Mouse (Mus musculus) right cerebral cortex, postnatal 10 days (tissue): ENCODE data around the gene Lhpp.

Source experiments
- DNase-seq, 2 experiments: peaks; one replicate each; pipeline ENCODE4 v3.0.0; 2021; ENCODE audit warnings: low spot score in 2 of 2

The Lhpp gene

DNA sequence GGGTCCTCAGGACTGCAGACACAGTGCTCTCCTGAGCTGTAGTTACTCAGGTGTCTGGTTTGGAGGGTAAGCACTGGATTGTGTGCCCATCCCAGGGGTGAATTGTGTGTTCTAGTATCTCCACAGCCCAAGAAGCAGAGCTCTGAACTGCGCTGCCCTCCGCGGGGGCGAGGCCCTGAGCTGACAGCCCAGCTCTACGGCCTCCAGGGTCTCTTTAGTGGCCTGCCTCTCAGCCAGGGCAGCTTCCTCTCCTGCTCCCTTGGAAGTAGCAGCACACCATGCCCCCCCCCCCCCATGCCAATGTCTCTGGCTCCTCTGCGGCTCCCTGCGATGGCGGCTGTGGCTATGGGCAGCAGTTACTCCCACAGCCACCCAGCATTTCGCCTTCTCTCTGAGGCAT lies 101.1 kb downstream of the Lhpp start:
- no peak for DNase-seq

DNA sequence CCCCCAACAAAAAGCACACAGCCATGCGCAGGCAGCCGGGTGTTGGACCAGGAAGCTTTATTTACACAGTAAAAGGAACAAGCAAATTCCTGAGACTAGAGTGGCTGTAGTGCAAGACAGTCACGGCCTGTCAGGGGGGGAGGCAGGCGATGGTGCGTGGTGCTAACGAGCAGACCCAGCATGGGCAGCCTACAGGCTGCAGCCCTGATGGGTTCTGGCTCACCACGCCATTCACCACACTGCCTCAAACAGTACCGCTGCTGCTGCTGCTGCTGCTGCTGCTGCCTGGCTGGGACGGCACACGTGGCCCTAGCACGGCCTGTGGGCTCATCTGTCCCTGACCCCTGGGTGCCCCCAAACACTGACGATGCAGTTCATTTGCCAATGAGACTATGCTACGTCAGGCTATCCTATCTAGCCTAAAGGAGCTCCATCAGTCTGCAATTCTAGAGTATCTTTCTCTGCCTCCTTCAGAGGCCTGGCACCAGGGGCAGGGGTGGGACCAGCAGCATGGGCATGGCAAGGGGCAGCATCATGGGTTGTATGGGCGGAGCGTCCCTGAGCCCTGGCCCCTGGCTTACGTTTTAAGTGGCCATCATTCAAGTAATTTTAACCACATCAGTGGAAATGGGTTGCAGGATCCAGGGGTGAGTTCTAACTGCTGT lies 101.7 kb downstream of the Lhpp start:
- DNase-seq: no peak

DNA sequence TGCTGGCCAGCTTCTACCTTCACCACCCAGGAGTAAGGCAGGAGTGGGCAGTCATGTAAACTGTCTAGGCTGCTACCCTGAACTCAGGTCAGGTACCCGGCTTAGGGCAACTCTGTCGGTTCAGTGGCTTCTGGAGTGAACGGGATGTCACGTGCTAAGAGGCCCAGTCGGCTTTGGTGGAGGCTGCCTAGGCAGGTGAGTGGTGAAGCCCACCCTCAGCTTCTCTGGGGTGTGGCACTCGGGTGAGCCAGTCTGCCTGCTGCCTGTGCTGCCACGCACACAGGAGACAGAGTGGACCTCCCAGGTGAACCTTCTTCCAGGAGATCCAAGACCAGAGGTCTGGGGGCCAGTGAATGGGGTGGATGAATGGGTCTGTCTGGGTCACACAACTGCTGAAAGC lies 102.5 kb downstream of the Lhpp start:
- no peak for DNase-seq

DNA sequence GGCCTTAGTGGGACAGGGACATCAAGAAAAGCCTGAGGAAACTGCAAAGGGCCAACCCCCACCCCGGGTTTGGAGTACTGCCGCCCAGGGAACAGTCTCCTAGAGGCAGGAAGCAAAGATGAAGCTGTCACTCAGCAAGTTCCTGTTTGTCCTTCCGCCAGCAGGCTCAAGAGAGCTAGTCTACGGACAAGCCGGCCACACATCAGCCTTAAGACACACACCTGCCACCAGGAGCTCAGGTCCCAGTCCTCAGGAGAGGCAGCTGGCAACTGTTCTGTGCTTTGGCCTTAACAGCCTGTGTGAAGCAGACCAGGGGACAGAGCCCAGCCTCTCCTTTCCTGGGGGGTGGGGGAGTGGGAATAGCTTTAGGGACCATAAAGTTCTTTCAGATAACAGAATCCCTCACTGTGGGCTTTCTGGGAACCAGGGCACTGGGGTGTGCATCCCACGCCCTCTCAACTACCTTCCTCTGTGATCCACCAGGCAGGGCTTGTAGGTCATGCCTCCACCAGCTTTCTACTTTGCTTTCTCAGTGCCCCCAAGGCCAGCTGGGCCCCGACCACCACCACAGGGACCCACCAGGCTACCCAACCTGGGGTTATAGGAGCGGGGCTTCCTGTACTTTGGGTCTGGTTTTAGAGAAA lies 103.2 kb downstream of the Lhpp start:
- DNase-seq: peak; percentile 67 to 69

DNA sequence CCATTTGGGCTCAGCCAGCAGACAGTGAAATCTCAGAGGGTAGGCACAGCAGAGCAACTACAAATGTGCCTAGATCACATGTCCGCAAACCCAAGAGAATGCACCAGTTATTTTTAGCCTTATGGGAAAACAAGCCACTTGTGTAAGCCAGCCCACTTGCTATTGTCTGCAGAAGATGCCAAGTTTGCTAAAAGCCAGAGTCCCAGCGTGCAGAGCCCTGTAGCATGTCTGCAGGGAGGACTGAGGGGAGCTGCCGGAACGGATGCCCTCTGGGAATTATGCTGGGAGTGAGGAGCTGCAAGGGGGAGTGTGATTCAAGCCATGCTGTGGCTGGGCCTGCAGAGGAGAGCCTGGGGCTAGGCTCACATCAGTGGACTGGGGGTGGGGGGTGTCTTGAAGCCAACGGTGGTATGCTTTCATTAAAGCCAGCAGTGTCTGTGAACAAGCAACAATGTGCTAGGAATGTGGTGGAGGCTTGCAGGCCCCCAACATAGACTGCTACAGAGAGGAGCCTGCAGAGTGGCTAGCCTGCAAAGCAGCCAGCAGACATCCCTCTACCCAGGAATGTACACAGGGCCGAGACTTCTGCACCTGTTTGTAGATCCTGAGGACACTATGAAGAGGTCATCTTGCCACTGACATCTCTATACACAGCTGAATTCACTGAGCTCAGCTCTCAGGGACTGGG lies 103.9 kb downstream of the Lhpp start:
- DNase-seq: peak; percentile 56 to 71

DNA sequence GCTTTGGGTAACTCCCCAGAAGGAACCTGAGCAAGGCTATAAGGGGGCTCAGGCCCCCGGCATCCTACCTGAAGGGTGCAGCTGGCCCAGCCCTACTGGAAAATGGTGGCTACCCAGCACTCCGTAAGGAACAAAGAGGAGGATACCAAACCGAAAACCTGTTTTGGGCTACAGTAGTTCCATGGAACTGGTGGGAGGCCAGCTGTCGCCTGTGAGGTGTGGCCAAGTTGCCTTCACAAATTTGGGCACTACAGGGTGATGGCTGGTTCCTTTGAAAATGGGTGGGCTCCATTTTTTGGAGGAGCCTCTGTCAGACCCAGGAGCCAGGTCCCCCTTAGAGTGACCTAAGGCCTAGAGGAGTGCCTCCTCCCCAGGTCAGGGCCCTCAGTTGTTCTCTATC lies 104.8 kb downstream of the Lhpp start:
- DNase-seq: no peak

DNA sequence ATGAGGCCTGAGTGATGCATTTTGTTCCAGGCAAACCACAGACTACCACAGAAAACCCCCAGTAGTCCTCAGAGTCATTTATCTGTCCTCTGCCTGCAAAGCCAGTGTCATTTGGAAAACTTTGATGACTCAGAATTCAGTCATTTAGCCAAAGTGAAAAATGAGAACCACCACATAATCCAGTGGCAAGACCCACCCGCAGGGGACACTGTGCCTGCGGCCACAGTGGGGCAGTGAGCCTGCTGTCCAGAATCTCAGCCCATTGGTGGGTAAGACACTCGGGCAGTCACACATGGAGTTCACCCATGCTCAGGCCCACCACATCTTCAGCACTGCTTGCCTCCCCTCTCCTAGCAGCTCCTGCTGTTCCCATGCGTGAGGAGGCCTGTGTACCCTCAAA lies 109.1 kb downstream of the Lhpp start:
- no peak for DNase-seq

DNA sequence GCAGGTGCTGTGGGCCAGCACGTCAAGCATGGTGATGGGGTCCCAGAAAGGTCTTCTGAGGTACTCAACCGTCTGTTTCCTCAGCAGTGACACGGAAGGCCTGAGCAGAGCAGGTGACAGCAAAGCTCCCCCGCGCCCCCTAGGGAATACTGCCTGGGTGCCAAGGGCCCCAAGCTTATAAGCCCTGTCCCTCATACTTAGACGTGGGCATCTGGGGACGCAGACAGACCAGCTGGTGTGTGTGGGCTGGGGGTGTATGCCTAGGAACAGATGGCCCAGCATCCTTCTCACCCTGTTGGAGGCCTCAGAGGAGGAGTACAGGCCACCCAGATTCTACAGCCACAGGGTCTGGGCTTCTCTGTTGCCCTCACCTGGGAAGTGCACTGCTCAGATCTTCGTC lies 110.1 kb downstream of the Lhpp start:
- DNase-seq: peak; percentile 61 to 74

DNA sequence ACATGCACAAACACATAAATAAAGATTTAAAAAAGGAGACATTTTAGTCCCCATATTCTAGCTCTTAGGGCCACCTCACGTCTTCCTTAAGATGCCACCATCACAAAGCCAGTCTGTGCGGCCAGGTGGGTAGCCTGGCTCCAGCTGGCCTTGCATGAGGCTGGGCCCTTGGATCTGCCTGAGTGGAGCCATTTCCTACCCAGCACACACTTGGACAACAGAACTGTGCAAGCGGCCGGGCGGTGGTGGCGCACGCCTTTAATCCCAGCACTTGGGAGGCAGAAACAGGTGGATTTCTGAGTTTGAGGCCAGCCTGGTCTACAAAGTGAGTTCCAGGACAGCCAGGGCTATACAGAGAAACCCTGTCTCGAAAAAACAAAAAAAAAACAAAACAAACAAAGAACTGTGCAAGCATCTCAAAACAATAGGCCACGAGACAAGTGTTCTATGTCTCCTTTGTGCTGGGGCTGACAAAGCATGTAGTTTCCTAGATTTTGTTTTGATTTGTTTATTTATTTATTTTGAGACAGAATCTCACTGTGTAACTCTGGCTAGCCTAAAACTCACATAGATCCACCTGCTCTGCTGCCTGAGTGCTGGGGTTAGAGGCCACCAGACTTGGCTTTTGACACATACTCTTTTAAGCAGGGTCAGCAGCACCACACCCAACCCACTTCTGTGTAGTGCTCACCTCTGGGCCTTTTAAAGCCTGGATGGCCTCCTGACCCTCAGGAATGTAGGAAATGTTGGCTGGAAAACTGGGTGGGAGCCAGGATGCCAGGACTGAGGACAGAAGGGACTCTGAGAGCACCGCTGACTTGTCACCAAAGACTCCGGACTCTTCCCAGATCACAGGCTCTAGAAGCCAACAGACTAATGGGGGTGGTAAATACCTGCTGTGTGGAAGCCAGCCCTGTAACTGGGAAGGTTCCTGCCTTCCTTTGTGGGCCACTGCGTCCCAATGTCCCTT lies 112.2 kb downstream of the Lhpp start:
- no peak for DNase-seq

DNA sequence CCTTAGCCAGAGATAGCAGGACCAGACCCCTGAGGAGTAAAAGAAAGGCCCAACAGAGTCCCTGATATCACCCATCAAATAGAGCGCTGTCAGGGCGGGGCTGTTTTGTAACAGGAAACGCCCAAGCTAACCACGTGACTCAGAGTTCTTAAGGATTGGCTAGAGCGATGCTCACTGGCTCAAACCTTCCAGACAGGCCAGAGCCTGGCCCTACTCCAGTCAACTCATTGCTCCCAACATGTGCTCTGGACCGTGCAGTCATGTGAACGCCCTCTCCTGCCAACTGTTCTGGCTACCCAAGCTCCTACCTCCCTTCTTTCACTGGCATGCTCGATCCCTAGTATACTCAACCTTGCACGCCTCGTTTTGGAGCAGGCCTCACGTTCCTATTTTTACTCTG lies 113.5 kb downstream of the Lhpp start:
- peak in 1 of 2 experiments; percentile 56 for DNase-seq

DNA sequence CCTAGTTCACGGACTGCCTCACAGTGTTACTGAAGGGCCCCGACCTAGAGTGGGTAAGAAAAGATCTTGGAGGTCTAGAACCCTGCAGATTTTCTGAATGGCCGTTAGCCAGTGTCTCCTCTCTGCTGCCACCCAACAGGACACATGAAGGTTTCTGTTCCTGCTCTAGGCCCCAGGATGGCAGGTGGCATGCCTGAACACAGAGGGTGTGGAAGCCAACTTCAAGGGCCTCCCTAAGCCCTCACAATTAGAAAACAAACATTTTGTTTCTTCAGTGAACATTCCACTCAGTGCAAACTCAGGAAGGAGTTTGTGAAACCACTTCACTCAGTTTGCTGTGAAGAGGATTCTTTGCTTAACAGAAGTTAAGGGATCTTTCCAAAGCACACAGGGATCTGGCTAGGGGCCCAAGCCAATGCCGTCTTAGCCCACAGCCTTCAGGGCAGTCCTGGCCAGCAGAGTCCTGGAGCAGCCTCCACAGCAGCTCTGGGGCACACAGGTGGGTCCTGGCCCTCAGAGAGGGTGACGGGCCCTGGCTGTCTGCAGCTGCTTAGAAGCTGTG lies 114.1 kb downstream of the Lhpp start:
- no peak for DNase-seq

DNA sequence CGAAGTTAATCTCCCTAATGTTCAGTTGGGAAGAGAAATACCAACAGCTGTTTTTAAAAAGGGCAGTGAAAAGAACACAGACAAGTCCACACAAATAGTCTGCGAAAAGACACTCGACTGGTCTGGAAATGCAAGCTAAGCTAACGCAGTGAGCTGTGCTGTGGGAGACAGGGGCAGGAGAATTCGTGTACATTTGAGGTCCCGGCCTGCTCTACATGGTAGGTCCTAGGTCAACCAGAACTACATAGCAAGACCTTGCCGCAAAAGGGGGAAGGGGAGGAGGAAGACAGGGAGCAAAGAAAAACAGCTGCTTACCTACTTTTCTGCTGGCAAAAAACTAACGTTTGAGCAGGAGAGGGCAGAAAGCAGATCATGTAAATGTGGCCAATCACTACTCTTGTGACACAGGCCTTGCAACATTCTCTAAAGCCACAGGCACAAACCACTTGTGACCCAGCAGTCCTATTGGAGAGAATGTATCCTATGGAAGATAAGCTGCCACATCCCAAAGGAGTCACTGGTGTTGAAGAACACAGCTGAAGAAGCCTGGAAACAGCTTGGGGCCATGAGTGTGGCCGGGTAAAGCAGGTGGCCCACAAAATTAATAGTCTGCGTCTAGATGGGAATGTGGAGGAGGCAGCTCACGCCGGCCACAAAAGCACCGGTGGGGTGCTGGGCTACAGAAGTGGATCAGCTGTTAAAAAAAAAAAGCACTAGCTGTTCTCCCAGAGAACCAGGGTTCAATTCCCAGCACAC lies 115.8 kb downstream of the Lhpp start:
- DNase-seq: no peak

DNA sequence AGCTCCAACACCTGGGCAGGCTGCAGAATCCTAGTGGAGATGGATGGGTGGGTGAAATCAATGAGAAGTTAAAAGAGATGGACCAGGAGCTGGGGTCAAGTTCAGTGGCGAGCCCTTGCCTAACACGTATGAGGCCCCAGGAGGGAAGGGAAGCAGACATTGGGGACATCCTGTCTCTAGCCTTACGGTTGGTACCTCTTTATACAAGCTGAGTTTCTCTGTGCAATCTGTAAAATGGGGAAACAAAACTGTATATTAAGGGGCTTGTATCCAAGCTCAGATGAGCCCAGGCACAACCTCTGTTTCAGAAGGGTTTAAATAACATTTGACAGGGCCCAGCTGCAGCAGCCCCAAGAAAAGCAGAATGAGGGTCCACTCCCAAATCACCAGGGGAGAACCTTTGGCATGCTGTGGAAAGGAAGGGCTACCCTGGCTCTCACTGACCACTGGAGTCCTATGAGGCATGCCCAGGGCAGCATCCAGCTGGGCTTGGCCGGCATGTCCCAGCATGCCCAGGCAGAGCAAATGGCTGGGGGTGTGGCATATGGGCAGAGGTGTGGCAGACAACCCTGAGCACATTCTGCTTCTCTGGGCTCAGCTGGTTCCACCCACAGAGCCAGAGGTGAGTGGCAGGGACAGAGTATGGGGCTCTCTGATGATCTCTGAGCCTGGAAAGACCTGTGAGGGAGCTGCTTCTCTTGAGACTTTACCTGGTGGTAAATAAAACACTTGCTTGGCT lies 118.8 kb downstream of the Lhpp start:
- no peak for DNase-seq

DNA sequence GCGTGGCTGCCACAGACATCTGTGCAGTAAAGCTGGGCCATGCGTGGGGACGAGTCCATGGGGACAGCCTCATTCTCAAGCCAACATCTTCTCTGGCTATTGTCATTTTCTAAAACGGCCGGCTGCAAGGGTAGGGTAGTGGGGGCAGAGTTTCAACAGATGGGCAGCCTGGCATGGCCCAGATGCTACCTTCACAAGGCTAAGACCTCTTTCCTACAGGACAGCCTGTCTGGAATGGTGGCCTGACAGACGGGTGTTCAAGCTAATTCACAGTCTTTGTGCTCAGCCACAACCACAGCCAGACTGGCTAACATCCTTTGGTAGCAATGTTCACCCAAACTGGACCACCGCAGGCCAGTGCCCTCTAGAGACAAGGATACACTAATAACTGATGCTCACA lies 120.1 kb downstream of the Lhpp start:
- no peak for DNase-seq

DNA sequence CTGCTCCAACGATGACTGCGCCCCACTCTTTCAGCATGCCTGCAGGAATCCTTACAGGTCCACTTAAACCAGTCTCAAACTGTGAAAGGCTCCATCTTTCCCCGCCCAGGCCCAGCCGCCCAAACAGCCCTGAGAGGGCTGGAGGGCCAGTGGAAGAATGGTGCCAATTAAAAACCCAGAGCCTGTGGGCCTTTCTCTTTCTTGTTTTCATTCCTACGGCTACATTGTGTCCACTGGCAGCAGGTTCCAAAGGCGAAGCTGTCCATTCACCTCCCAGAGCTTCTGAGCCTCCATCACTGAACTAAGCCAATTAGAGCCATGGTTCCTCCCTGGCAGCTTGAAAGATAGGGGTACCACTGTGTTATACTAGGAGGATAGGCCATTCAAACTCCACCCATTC lies 121.1 kb downstream of the Lhpp start:
- DNase-seq: no peak

DNA sequence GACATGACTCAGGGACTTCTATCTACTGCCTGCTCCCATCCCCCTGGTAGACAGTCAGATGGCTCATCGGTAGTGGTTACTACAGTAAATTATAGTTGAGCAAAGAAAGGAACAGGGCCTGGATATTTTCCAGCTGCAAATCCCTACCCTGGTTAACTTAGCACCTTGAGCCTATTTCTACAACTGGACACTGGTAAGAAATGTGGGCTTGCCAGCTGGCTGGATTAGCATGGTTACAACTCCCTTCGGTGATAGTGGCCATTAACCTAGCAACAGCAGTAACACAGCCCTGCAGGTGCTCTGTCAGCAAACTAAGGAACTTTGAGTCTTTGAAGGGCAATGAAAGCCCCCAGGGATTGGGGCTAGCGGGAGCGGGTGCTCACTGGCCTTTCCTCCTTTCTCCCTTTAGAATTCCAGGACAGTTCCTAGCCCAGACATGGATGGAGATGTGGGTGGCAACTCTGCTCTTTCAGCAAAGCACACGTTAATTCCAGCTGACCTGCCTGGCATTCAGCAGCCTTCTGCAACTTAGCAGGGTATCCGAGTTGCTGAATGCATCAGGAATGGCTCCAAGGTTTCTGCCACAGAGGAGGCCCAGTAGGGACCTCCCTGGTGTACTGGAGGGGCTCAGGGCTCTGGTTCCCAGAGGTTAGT lies 121.8 kb downstream of the Lhpp start:
- DNase-seq: peak in 1 of 2 experiments; percentile 56

DNA sequence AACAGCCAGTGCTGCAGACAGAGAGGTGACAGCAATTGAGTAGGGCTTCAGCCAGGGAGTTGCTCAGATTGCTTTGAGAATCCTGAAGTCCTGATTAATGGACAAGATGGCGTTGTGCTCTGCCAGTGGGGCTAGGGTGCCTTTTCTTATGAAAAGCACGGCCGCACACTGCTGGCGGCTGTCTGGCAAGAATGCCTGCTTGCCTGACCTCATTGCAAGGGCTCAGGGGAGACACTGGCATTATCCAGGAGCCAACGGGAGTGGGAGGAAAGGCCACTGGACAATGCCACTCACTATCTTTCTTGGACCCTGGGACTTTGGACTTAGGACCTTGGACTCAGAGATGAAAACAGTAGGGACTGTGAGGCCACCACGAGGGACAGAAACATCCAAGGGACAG lies 123.1 kb downstream of the Lhpp start:
- DNase-seq: peak in 1 of 2 experiments; percentile 46

DNA sequence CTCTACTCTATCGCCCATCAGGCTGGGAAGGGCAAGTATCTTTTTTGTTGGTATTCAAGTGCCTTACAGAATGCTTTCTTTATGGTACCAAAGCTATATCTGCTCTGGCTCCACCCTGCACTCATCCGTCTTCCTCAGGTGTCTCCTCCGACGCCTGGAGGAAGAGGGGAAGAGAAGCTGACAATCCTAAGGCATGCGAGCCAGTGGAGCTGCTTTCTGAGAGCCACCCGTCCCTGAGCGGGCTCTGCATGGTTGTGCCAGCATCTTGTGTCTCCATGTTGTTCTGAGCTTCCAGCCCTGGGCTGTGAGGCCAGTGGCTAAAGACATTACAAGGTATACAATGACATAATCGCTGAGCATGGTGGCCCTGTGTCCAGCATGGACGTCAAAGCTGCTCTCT lies 123.8 kb downstream of the Lhpp start:
- DNase-seq: no peak

DNA sequence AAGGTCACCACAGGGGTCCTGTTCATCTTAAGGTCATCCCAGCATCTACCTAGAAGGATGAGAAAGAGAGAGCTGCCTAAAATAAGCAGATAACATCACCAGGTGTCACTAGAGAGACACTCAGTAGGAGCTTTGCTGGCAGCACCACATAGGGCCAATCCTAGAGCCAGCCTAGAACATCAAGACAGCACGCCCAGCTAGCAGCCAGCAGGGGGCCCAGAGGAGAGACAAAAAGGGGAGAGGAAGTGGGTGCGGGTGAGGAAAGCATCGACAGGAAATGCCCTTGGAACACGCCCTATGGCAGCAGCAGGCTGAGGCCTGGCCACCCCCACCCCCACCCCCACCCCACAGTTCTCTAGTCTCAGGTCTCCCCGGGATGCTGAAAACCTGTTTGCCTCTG lies 124.7 kb downstream of the Lhpp start:
- DNase-seq: peak; percentile 49 to 50
